Mouse (Mus musculus) lung, embryonic 16.5 days (tissue): ENCODE data around the gene Slc4a5. TPM values are rescaled to one million over a fixed set of nuclear protein-coding genes. Genes with fewer than 3 reads are reported as not detected.
"Not testable (repeated sequence)": the region's sequence is repeated elsewhere in the genome, so short reads cannot be mapped to it uniquely, and the experiment has no call there.

Experiments used
- ATAC-seq: fragments of 200-750 bp; cut with Nextera tagmentation; 2 replicates; pipeline ENCODE4 v1.8.0; 2017; ENCODE audit warnings: low read depth, mild to moderate bottlenecking, moderate library complexity
- H3K27ac ChIP-seq: fragments of 300-500 bp; sonication (generic); 2 replicates; pipeline ENCODE4 v1.5.1; 2014; ENCODE audit warnings: mild to moderate bottlenecking, control low read depth, low read length
- H3K27me3 ChIP-seq: fragments of 300-500 bp; sonication (generic); 2 replicates; pipeline ENCODE4 v1.6.1; 2014; ENCODE audit warnings: low read depth, low read length, mixed read lengths; ENCODE audit not compliant: control insufficient read depth, insufficient read depth
- H3K36me3 ChIP-seq: fragments of 300-500 bp; sonication (generic); 2 replicates; pipeline ENCODE4 v1.6.1; 2014; ENCODE audit warnings: low read length; ENCODE audit not compliant: control insufficient read depth, insufficient read depth
- H3K4me1 ChIP-seq: fragments of 300-500 bp; sonication (generic); replicated peaks from 2 replicates; pipeline ENCODE4 v1.6.1; 2014; ENCODE audit warnings: low read length, mixed read lengths; ENCODE audit not compliant: control insufficient read depth, insufficient read depth
- H3K4me2 ChIP-seq: fragments of 300-500 bp; sonication (generic); 2 replicates; pipeline ENCODE4 v1.6.1; 2014; ENCODE audit warnings: low read depth, low read length, control low read depth
- H3K4me3 ChIP-seq: fragments of 300-500 bp; sonication (generic); 2 replicates; pipeline ENCODE4 v1.5.1; 2014; ENCODE audit warnings: mild to moderate bottlenecking, low read length, control low read depth
- H3K9ac ChIP-seq: fragments of 300-500 bp; sonication (generic); 2 replicates; pipeline ENCODE4 v1.6.1; 2014; ENCODE audit warnings: low read length, control low read depth
- H3K9me3 ChIP-seq: fragments of 300-500 bp; sonication (generic); 2 replicates; pipeline ENCODE4 v1.6.1; 2016; ENCODE audit warnings: low read length; ENCODE audit not compliant: control insufficient read depth
- WGBS: fragments of 180-500 bp; shearing (Covaris S2); extraction: QIAGEN DNeasy Blood & Tissue Kit; methylation state at CpG from one replicate; pipeline ENCODE4 v1.1.7; 2014; 5-methylcytosine and 5-hydroxymethylcytosine counted together
- polyA plus RNA-seq: library from polyadenylated mRNA; unstranded; fragments of >200 nt; fragmentation: Nextera tagmentation; extraction: Ambion mirVana; gene quantifications from 2 replicates; pipeline ENCODE4 v1.2.1, GENCODE M21; 2015

Gene Slc4a5
- polyA plus RNA-seq, 1 experiment from 2014 or later = 2.1 TPM

GRCm38 (mm10) chr6:83326394-83326736 lies 106.7 kb downstream of the Slc4a5 start:
- WGBS = 2% methylated on average over 6 of the region's 6 CpGs
- Histone ChIP-seq H3K9ac (peak overlapping the region; percentile 90), H3K4me3 (peak overlapping the region; percentile 91), H3K9me3 (no peaks in the 10 kb centered on the region), H3K27me3 (no peaks in the 10 kb centered on the region), H3K36me3 (peaks cover 10% of the 10 kb centered on the region), H3K27ac (peak overlapping the region; percentile 94), H3K4me1 (peaks cover 11% of the 10 kb centered on the region), H3K4me2 (peak overlapping the region; percentile 74)
- ATAC-seq = no peak; the same call in 1 of the 2 replicates

- H3K9ac ChIP-seq = peak overlapping the region; percentile 90
- WGBS = 47% methylated on average over 6 of the region's 6 CpGs
- peaks cover 11% of the 10 kb centered on the region for H3K4me1 ChIP-seq
- peak overlapping the region; percentile 74 for H3K4me2 ChIP-seq
- no peaks in the 10 kb centered on the region for H3K9me3 ChIP-seq
- no peak overlapping the region; the same call in 1 of the 2 replicates for H3K27ac ChIP-seq
- no peaks in the 10 kb centered on the region for H3K27me3 ChIP-seq
- ATAC-seq = no peak
- peaks cover 14% of the 10 kb centered on the region for H3K36me3 ChIP-seq
- H3K4me3 ChIP-seq = peak overlapping the region; percentile 91
Measured at GRCm38 (mm10) chr6:83326761-83327160, 107.1 kb downstream of the Slc4a5 start.

- Histone ChIP-seq H3K4me2 (no peak overlapping the region), H3K4me3 (no peak overlapping the region), H3K27ac (no peak overlapping the region), H3K4me1 (peaks cover 11% of the 10 kb centered on the region), H3K9ac (no peak overlapping the region), H3K36me3 (peaks cover 20% of the 10 kb centered on the region), H3K27me3 (no peaks in the 10 kb centered on the region), H3K9me3 (no peaks in the 10 kb centered on the region)
- WGBS = 85% methylated on average over 3 of the region's 3 CpGs
- ATAC-seq = no peak
Measured at GRCm38 (mm10) chr6:83327591-83328190, 108.1 kb downstream of the Slc4a5 start.

- Histone ChIP-seq H3K4me3 (no peak overlapping the region), H3K4me2 (no peak overlapping the region), H3K9ac (no peak overlapping the region), H3K36me3 (peaks cover 39% of the 10 kb centered on the region), H3K4me1 (no peaks in the 10 kb centered on the region), H3K27ac (no peak overlapping the region), H3K9me3 (no peaks in the 10 kb centered on the region), H3K27me3 (no peaks in the 10 kb centered on the region)
- 73% methylated on average over 3 of the region's 3 CpGs for WGBS
- no peak for ATAC-seq
Measured at GRCm38 (mm10) chr6:83341387-83341786, 121.8 kb downstream of the Slc4a5 start.

GRCm38 (mm10) chr6:83342957-83343356 lies 123.3 kb downstream of the Slc4a5 start:
- Histone ChIP-seq H3K36me3 (peaks cover 37% of the 10 kb centered on the region), H3K4me1 (no peaks in the 10 kb centered on the region), H3K4me2 (no peak overlapping the region), H3K4me3 (no peak overlapping the region), H3K27ac (no peak overlapping the region), H3K27me3 (no peaks in the 10 kb centered on the region), H3K9ac (no peak overlapping the region), H3K9me3 (no peaks in the 10 kb centered on the region)
- WGBS = 89% methylated on average over 2 of the region's 2 CpGs
- no peak for ATAC-seq

GRCm38 (mm10) chr6:83345285-83345684 lies 125.7 kb downstream of the Slc4a5 start:
- H3K4me1 ChIP-seq, H3K27me3 ChIP-seq, H3K9me3 ChIP-seq, ATAC-seq, H3K9ac ChIP-seq, H3K4me2 ChIP-seq, H3K27ac ChIP-seq, H3K4me3 ChIP-seq: not testable (repeated sequence)
- 82% methylated on average over 8 of the region's 8 CpGs for WGBS
- H3K36me3 ChIP-seq = peaks cover 19% of the 10 kb centered on the region

- no peaks in the 10 kb centered on the region for H3K27me3 ChIP-seq
- no peak overlapping the region for H3K4me2 ChIP-seq
- ATAC-seq = peak; percentile 79
- WGBS = 53% methylated on average over 3 of the region's 3 CpGs
- H3K9ac ChIP-seq = no peak overlapping the region
- peaks cover 2% of the 10 kb centered on the region for H3K36me3 ChIP-seq
- no peak overlapping the region for H3K27ac ChIP-seq
- H3K4me1 ChIP-seq = peaks cover 11% of the 10 kb centered on the region
- no peaks in the 10 kb centered on the region for H3K9me3 ChIP-seq
- H3K4me3 ChIP-seq = no peak overlapping the region
Measured at GRCm38 (mm10) chr6:83347916-83348315, 128.3 kb downstream of the Slc4a5 start.

- Histone ChIP-seq H3K27me3 (no peaks in the 10 kb centered on the region), H3K36me3 (peaks cover 4% of the 10 kb centered on the region; the same call in 1 of the 2 replicates), H3K9me3 (no peaks in the 10 kb centered on the region), H3K4me1 (peaks cover 11% of the 10 kb centered on the region), H3K4me2 (peak within 1 kb of the TSS; percentile 77), H3K27ac (no peak within 1 kb of the TSS), H3K9ac (peak within 1 kb of the TSS; percentile 86), H3K4me3 (peak within 1 kb of the TSS; percentile 76)
- WGBS = 33% methylated on average over 6 of the region's 6 CpGs
- ATAC-seq = peak; percentile 43; the same call in 1 of the 2 replicates
Measured at GRCm38 (mm10) chr6:83348873-83349272, 129.2 kb downstream of the Slc4a5 start, which contains the start of gene Bola3. Gene Bola3, plus strand, starts transcription at chr6:83349147.

GRCm38 (mm10) chr6:83349274-83349958 lies 129.8 kb downstream of the Slc4a5 start:
- H3K27ac ChIP-seq = no peak overlapping the region
- H3K9ac ChIP-seq = peak overlapping the region; percentile 86
- H3K36me3 ChIP-seq = peaks cover 8% of the 10 kb centered on the region; the same call in 1 of the 2 replicates
- H3K9me3 ChIP-seq = no peaks in the 10 kb centered on the region
- ATAC-seq = peak; percentile 94
- H3K27me3 ChIP-seq = no peaks in the 10 kb centered on the region
- H3K4me3 ChIP-seq = peak overlapping the region; percentile 76
- H3K4me1 ChIP-seq = peaks cover 11% of the 10 kb centered on the region
- 0% methylated on average over 40 of the region's 53 CpGs for WGBS
- peak overlapping the region; percentile 77 for H3K4me2 ChIP-seq
